Mouse (Mus musculus): ENCODE data around the gene Tmem210.

The Tmem210 gene

DNA sequence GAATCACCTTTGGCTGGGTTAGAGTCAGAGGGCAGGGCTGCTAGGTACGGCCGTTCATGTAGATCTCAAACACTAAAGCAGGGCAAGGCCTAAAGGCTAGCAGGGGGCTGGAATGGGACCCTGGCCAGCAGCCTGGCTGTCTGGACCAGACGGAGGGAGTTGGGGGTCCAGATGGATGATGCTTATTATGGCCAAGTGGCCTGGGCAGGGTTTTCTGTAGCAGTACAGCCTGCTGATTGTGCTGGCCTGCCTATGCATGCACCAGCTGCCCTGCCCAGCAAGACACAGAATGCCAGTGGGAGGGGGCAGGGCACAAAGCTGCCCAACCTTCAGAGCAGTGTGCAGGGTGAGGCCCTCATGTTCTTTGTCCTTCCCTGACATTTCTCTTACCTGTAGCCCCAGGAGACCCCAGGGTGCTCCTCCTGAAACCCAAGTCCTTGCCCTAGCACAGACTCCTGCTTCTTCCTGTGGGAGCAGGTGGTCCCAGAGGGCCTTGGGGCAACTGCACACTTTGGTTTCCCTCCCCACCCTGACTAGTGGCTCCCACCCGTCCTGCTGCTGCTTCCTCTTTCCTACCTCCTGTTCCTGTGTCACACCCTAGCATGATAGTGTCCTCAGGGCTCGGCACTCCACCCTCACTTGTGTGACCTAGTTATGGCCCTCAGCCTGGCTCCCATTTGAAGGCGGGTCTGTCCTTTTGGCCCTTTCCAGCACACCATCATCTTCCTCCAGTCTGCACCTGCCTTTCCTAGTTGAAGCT is 21.9 kb upstream of the Tmem210 start:
- no peak for DNase-seq

DNA sequence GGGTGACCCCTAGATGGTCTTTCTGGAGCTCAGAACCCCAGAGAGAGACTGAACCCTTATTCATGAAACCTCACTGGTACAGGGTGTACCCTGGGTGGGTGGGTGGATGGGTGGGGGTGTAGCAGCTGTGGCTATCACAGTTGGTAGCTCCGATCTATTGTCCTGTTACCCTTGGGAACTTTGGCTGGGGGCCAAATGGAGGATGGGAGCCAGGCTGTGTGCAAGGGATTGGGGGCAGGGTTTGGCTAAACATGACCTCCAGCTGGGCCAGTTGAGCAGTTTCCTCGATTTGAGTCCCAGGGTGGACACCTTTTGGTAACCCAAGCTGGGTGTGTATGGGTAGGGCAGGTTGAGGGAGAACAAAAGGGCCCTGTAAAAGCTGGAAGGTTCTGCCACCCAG is 21.2 kb upstream of the Tmem210 start:
- DNase-seq: no peak

DNA sequence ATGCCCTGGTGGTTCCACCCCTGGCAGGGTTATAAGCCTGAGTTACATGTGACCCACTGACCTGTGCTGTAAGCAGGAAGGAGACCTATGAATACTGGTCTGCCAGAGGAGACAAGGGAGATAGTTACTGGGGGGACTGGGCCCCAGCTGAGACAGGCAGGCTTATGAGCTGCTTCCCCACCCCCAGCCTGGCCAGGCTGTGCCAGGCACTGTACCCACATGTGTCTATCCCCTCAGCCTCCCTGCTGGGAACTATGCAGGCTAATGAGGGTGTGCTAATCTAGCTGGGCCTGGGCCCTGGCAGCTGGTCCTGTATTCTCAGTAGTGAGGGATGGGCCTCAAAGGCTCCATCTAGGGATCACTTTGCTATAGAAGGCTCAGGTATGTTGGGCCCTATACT is 20.7 kb upstream of the Tmem210 start:
- no peak for DNase-seq

DNA sequence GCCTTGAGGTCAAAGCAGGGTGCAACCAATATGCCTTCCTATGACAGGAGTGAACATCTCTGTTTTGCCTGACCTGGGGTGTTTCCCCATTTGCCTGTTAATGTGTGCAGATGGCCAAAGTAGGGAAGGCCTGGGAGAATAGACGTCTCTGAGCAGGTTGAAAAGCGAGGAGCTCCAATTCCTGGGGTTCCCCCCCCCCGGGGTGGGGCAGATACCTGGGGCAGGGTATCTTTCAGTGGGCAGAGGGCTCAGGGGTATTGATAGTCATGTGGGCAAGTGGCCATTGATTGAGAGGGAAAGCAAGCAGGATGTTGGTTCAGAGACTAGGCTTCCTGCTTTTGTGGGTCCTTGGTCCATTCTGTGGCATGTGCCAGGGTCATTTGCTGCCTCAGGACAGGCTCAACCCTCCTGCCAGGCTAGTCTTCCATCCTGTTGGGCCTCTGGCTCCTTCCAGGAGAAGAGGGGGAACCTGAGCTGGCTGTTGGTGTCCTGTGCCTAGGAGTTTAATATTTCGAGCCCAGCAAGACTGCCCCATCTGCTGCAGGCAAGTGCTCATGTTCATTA is 20.1 kb upstream of the Tmem210 start:
- no peak for DNase-seq

DNA sequence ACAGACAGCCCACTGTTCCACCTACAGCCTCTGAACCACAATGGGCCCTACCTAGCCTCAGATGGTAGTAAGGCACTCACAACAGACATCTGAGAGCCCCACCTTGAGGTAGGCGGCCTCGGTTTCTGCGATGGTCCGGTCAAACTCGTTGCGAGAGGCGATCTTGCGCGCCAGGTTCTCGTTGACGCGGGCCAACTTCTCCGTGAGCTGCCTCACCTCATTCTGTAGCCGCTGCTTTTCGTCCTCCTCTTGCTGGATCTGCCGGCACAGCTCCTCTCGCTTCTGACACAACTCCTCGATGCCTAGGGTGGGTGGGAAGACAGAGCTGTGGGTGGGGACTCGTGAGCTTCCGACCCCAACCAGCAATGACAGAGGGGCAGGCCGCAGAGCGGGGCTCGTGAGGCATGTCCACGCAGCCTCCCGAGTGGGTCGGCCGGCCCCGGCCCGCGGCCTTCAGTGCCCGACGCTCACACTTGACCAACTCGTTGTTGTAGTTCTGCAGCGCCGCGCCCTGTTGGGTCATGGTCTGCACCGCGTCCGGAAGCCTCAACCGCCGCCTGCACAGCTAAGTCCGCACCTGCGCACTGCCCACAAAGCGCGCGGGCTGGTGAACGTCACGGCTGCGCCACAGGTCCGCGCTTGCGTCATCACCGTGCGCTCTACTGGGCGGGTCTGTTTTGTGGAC is 16.0 kb upstream of the Tmem210 start, which contains the start of the genes Ssna1 and Anapc2:
Gene Ssna1 (minus strand): TSS at position 612 of the 685 bp plus-strand sequence.
Gene Anapc2 (plus strand): TSS at position 652 of the 685 bp plus-strand sequence.
- DNase-seq: peak; percentile 97

DNA sequence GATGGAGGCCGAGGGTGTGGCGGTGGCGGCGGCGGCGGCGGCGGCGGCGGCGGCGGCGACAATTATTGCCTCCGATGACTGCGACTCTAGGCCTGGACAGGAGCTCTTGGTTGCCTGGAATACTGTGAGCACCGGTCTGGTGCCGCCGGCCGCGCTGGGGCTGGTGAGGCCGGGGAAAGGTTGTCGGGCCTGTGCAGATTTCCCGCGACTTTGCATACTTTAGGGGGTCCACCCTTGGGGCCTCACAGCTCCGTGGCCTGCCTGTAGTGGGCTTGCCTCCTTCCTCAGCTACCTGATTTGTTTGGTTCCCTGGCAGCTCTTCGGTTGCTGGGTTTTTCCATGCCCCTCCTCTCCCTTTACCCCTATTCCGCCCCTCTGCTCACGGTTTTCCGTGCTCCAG is 15.4 kb upstream of the Tmem210 start:
- DNase-seq: no peak

DNA sequence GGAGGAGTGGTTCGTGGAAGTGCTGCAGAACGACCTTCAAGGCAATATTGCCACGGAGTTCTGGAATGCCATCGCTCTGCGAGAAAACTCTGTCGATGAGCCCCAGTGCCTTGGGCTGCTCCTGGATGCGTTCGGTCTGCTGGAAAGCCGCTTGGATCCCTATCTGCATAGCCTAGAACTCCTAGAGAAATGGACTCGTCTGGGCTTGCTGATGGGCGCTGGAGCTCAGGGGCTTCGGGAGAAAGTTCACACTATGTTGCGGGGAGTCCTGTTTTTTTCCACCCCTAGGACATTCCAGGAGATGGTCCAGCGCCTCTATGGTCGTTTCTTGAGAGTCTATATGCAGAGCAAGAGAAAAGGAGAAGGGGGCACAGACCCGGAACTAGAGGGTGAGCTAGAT is 14.9 kb upstream of the Tmem210 start:
- no peak for DNase-seq

DNA sequence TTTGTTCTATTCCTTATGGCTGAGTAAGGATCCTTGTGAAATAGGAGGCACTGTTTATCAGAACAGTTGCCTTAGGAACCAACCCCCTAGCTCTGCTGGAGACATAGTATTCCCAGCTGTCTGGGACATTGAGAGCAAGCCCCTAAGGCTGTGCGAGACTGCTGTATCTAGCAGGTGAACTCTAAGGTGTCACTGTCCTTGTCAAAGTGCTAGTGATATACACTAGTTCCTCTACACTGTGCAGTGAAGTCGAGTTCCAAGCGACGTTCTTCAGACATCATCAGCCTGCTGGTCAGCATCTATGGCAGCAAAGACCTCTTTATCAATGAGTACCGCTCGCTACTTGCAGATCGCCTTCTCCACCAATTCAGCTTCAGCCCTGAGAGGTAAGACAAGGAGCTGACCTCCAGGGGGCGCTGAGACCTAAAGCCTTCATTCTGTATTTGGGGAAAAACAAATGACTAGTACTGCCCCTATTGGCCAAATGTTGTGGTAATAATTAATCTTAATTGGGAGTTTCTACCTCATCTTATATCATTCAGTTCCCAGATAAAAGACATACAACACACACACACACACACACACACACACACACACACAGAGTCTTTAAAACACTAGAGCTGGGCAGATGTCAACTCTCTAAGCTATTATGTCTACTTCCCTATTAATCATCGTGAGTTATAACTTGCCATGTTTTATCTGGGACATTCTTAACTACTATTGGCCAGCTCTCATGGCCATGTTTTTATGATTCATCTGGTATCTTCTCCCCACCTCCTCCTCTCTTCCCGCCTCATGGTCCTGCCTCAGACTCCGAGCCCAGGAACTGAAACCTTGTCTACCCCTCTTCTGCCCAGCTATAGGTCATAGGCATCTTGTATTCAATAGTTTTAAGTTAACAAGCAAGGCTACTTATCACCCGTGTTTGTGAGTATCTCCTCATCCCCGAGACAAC is 8.7 kb upstream of the Tmem210 start:
- peak; percentile 68 for DNase-seq

DNA sequence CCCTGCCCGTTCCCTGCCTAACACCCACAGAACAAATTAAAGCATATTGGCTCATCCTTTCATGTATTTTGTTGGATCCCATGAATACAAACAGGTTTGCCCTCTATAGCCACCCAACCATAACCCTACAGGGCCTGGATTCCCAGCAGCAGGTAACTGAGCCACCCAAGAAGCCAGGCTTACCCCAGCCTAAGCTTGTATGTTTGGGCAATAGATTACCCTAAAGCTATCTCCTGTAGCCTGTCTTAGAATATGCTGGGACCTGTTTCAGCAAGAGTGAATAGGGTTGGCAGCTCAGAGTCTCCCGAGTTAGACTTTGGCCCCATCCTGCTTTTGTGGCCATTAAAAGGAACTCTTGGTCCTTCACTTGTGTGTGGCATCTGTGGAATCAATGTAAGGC is 2.4 kb upstream of the Tmem210 start:
- no peak for DNase-seq

DNA sequence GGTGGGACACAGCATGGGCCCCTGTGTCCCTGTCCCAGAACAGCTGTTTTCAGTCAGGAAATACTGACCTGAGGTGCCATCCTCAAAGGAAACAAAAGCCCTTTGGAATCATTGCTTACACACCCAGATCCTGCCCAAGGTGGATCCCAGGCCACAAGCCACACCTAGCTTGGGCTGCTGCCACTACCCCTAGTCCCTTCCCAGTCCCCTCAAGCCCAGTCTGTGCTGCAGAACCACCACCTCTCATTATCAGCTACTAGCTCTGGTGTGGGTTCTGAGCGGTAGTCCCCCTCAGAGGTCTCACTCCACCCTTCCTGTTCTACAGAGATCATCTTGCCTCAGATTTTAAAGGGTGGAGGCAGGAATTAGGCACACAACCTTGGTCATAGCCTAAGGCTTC is 1.6 kb upstream of the Tmem210 start:
- no peak for DNase-seq

DNA sequence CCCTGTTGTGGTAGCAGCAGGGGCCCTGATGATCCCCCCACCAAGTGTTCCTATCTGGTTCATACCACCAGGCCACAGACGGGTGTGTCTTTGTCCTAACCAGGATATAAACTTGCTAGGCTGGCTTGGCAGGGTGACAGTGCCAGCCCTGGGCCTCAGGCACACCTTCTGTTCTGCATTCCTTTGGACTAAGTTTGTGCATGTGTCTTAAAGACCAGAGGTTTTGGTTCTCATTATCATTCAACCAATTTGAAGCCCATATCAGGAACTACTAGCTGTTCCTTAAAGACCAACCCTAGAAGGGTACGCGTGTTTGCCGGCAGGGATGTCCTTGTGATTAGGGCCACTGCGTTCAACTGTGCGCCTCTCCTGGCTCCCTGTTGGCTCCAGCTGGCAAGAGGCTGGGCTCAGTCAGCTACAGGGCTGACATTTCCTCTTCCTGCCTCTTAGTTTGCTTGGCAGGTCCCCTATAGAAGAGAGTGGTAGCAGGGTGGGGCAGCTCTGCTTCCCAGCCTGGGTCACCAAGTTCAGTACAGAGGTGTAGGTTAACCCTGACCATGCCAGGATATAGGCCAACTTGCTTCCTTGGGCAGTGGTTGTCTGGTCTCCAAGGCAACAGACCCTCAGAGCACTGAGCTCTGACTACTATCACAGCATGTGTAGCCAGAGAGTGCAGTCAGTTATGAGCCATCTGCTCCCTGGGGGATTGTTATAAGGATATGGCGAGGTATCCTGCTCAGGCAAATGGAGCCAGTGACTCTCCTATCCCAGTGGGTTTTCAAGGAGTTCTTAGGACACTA is 908 bp upstream of the Tmem210 start:
- no peak for DNase-seq

DNA sequence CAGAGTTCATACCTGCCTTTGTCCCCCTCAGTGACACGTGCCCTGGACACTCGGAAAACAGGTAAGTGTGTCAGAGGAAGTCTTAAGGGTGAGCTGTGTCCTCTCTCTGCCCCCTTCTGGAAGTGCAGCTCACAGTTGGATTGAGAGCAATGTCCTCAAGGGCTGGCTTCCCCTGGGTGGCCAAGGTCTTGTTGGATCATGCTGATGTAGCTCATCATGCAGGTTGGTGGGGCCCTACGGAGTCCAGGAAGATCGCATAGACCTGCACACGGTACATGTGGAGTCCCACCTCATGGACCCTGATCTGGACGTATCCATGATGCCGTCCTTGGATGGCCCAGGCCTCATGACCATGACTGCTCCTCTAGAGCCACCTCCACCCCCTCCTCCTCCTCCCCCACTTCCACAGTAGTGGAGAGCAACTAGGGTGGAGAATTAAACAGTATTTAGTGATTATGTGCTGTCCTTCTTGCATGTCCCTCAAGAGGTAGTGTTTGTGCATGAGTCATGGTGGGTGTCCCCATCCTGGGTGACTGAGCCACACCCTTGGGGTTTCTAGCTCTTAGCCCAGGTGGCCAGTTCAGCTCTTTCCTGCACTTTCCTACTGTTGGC is 895 bp downstream of the Tmem210 start:
- no peak for DNase-seq

DNA sequence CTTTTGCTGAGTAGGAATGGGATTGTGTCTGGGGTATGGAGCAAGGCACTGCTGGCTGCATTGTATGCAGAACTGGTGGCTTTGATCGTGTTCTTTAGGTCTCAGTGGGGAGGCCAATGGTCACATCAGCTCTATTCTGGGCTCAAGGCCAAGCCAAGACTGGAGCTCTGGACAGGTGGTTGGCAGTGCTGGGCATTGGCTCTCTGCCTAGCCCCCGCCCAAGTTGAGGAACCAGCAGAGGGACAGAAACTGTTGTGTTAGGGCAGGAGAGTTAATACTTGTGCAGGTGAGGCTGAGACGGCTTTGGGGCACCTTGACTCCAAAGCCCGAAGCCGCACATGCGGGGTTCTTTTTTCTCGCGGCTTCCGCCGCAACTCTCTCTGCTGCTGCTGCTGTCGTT is 1.7 kb downstream of the Tmem210 start, which contains the start of gene Lrrc26:
Gene Lrrc26 (plus strand): TSS at position 265 of the 400 bp plus-strand sequence.
- DNase-seq: no peak

DNA sequence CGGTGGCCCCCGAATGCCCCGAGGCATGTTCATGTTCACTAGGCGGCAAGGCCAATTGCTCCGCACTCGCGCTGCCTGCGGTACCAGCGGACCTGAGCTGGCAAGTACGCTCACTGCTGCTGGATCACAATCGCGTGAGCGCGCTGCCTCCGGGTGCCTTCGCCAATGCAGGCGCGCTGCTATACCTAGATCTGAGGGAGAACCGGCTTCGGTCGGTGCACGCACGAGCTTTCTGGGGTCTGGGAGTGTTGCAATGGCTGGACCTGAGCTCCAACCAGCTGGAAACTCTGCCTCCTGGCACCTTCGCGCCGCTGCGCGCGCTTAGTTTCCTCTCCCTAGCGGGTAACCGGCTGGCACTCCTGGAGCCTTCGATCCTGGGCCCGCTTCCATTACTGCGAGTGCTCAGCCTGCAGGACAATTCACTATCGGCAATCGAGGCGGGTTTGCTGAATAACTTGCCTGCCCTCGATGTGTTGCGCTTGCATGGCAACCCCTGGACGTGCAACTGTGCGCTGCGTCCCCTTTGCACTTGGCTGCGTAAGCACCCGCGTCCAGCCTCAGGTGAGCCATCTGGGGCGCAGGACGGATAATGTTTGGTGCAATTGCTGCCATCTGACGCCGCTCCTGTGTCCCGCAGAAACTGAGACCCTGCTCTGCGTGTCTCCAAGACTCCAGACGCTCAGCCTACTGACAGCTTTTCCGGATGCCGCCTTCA is 2.3 kb downstream of the Tmem210 start:
- DNase-seq: no peak

DNA sequence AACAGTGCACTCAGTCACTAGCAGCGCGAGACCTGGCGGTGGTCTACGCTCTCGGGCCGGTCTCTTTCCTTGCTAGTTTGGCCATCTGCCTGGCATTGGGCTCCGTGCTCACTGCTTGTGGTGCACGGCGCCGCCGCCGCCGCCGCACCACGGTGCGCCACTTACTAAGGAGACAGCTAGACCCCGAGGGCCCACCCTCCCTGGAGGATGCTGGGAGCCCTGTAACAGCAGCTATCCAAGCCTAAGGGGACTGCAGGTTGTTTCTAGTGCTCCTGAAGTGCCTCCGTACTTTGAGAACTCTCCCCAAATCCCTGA is 2.8 kb downstream of the Tmem210 start:
- DNase-seq: no peak

DNA sequence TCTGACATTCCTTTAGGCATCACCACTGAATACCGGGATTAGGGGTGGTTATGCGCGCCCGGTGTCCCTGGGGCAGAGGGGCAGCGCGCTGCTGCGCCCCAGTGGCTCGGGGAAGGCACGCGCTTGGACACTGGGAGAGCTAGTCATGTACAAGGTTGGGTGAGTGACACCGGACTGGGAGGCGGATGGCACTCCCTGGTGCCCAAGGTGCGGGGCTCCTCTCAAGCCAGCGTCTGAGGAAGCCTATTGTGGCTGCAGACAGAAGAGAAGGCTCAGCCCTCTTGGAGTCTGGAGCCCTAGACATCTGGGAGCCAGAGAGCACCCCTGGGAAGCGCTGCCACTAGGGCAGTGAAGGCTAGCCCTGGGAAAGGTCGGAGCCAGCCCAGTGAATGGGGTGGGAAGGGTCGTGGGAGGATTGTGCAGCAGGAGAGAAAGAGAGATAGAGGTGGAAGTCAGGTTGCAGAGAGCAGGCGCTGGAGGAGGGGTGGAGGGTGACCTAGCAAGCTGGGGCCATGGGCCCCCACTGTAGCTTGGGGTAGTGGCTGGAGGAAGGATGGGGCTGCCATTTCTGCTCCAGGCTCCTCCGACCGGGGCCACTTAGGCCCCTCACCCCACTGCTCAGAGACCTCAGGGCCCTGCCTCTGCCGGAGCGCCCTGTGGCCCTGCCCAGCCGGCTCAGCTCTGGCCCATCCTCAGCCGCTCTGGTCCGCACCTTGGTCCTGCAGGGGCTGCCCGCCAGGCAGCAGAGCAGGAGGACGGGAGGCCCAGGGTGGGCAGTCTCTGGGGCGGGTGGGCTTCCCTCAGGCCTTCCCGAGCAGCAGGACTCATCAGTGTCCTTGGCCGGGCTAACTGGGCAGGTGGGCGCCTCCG is 3.5 kb downstream of the Tmem210 start:
- no peak for DNase-seq

DNA sequence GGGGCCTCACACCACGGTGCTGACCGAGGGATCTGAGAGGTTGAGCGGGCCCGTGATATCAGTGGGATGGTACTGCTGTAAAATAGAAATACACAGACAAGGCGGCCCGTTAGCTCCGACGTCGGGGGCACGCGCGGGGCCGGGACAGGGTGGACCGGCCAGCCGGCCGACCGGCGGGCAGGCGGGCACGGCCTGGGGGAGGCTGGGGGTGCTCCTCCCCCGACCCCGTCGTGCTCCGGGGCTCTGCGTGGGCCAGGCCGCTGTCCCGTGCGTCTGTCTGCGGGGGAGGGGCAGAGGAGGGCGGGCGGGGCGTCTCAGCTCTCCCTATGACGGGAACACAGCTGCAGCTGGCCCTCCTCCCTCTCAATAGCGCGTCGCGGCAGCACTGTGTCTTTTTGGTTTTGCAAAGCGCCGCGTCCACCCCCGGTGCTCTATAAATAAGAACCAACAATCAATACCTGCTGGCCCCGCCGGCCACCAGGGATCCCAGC is 4.2 kb downstream of the Tmem210 start:
- no peak for DNase-seq

DNA sequence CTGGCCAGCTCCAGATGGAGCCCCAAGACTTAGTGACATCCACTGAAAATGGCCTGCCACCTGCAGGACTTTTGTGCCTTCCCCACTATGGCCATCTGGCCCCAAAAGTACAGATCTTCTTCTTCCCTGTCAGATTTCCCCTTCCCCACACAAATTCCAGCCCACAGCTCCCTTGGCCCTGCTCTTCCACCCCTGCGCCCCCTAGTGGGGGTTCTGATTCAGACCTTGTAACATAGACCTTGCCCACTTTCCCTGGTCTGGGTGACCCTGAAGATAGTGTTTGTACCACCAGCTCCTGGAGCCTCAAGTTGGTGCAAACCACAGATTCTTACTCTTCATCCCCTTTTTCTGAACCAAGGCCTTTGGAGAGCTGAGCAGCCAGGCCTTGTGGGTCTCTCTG is 4.9 kb downstream of the Tmem210 start:
- DNase-seq: peak; percentile 63

DNA sequence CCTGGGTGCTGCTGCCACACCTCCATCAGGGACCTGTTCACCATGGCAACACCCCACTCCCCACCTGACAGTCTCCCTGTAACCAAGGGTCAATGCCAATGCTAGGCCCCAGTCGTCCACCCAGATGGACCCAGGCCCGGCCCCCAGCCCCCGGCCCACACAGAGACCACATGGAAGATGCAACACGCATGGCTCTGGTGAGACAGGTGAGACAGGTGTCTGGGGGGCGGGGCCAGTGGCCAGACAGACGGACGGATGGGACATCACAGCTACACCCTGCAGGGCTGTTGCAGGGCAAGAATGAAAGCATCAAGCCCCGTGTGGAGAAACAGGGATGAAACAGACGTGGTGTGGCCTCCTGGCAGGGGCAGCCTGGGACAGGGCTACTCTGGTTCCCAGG is 5.8 kb downstream of the Tmem210 start:
- DNase-seq: no peak

DNA sequence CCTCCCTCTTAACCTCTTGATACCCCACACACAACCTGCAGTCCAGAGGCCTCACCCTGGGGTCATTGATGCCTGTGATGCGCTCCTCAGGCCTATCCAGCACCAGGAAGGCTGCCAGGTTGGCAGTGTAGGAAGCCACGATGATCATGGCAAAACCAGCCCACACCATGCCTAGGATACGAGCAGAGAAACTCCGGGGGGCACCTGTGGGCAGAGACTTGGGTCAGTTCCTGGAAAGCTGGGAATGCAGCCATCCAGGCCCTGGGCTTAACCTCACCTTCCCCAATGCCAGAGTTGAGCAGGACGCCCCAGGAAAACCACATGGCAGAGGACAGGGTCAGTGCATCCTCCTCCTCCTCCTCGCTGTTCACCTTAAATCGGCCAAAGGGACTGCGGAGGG is 9.1 kb downstream of the Tmem210 start:
- no peak for DNase-seq

Measured in thymus, postnatal 25 days (tissue).